Mouse (Mus musculus): ENCODE data around the gene Ptprk.

Gene Ptprk

DNA sequence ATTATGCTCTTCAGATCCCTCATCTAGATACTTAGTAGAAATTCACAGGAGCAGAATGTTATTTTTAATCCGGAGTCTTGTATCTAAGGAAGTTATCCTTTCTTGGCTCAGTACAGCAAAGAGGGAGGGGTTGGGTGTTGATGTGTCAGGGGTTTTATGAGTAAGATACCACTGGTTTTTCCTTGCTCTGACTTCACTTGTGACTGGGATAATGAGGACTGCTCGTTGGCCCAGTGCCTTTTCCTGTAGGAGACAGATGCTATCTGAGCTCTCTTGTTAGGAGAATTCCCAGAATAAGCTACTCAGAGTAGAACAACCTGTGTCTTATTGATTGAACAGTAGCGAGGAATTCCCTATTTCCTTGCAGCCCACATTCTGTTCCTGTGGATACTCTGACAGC lies 39.3 kb downstream of the Ptprk start:
- DNase-seq (ENCODE audit: low spot score) = no peak

DNA sequence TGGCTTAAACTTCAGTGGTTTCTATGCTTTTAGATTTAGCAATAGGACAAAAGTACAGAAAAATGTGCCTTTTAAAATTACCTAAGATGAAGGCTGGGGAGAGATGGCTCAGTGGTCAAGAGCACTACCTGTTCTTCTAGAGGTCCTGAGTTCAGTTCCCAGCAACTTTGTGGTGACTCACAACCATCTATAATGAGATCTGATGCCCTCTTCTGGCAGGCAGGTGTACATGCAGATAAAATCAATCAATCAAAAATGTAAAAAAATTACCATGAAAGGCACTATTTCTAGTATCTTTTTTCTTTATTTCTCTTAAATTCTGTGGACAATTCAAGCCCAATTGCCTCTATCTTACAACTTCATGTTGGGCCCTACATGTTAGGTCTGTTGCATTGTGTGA lies 42.4 kb downstream of the Ptprk start:
- no peak for DNase-seq (ENCODE audit: low spot score)

DNA sequence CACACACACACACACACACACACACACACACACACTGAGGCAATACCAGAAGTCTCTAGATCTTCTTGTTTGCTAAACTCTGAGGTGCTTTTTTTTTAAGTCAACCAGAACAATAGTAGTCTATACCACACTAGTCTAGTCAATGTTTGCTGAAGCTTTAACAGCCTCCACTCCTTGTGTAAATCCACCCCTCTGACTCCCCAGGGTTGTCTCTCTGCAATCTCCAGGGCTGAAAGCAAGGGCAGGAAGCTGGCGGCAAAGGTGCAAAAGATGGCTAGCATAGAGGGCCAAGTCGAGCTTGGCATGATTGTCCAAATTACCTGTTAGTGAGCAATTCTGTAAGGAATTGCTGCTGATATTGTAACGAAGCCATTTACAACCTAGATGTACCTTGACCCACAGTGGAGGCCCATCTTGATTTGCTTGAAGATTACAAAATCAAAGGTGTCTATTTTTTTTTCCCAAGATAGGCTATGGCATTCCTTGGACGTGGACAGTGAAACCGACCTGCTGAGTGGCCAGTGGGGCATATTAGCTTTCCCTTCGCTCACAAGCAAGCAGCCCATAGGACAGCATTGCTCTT lies 44.3 kb downstream of the Ptprk start:
- DNase-seq (ENCODE audit: low spot score) = no peak

DNA sequence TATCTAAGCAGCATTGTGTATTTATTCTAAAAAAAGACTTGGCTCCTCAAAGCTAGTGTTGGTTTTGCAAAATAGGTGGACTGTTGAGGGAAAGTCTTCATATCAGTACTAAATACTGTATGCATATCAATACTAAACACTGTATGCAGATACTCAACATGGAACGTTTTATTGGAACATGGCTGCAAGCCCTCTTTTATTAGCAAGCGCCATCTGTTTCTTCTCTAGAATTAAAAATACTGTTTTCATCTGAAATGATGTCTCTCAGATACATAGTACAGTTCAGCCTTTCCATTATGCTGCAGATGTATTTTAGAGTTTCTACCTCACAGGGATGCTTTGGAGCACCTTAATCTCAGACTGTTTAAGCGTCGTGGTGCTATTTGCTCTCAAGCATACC lies 49.3 kb downstream of the Ptprk start:
- DNase-seq (ENCODE audit: low spot score) = no peak

DNA sequence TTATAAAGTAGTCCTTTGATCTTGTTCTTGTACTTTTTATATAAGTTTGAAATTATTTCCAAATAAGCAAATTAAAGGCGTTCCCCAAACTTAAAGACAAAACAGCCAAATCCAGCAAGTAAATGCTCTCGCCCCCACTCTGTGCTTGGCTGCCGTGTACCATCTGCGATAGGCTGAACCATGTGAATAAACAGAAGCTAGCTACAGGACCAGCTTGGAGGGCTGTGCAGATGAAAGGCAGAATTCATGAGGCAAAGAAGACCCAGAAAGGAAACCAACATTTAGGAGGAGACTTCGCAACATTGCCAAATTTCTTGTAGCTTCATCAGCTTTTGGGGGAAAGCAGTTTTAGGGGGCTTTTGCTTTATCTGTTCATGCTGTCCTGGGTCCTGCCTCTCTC lies 53.4 kb downstream of the Ptprk start:
- DNase-seq (ENCODE audit: low spot score) = no peak

DNA sequence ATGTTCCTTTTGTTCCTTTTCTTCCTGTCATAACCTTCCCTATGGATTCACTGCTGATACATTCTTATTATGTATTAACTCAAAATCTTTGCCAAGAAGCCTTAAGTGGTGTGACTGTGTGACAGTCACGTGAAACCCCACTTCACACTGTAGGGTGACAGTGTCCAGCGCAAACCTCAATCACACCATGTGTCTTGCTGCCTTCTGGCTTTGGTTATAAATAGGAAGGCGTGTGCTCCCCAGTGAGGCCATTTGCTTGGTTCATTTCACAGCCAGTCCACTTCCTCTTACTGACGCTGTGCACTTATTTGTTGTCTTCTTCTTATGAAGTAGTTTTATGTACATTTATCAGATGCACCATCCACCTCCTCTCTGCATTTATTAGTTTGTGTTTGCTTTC lies 53.8 kb downstream of the Ptprk start:
- no peak for DNase-seq (ENCODE audit: low spot score)

DNA sequence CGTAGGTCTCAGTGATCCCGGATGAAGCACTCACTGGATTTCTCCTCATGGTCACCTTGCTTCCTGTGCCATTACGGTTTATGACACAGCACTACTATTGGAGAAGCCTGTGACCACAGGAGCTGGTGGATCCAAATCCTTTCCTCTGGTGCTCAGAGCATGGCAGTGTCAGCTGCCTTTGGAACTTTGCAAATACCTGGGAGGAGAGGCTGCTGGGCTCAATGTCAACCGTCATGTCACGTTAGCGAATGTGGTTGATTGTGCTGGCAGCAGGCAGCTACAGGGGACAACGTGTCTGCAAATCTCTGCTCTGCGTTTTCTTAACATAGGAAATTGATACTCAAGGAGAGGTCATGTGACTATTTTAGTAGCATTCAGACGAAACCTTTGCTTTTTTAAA lies 55.8 kb downstream of the Ptprk start:
- no peak for DNase-seq (ENCODE audit: low spot score)

DNA sequence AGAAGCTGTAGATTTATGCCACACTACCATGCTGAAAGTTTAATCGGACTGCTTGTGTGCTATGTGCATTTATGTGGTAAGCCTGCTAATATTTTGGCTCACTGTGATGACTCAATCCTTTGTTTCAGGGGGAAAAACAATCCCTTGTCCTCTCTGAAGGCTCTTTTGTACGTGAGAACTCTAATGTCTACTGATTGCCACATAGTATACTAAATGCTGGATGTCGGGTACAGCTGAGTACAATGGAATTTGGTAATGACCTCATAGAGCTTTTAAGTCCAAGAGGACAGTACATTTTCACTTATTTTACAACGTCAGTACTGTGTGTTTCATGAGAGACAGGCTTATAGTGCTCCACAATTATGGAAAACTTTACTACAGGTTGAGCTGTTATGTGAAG lies 59.1 kb downstream of the Ptprk start:
- DNase-seq (ENCODE audit: low spot score) = no peak

DNA sequence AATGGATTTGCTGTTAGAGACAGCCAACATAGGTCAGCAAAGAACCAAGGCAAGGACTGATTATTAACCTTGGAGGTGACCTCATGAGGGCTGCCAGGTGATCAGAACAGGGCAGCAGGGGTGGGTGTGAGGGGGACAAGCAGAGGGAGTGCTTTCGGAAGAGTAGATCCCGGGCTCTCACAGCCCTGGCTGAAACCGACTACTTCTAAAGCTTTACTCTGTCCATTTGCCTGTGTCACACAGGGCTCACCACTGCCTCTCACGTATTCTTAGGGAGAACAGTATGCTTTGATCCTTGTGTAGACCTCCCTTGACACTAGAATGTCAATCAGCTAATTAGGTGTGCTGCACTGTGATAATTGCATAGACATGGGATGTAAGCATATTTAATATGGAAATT lies 63.8 kb downstream of the Ptprk start:
- DNase-seq (ENCODE audit: low spot score) = no peak

DNA sequence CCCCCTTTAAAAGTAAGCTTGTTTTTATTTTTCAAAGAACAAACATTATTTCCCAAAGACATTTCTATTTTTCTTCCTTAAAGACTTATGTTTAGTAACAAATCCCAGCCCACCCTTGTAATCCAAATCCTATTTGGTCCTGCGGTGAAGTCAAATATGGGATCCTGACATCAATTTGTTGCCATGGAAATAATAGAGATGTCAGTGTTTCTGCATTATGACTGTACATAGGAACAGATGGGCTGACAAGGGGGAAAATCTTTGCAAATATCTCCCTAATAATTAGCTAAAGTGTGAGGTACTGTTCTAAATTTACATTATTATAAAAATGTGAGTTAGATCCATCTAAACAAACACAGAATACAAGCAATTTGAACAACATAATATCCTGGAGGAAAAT lies 69.8 kb downstream of the Ptprk start:
- no peak for DNase-seq (ENCODE audit: low spot score)

DNA sequence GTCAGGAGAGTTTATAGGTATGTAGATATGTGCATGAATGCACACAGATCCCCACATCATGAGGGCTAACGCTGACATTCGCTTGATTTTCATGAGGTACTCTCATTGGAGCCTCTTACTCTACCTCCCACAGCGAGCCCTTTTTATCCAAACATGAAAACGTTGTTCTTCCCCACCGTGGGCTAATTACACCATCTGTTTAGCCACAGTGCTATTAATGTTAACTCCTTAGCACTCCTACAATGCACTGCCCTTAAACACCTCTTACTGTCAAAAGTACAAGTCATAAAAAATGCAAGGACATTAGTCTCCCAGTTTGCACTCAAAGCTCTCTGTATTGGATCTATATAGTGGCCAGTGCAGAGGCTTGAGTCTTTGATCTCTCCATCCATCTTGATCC lies 70.7 kb downstream of the Ptprk start:
- no peak for DNase-seq (ENCODE audit: low spot score)

DNA sequence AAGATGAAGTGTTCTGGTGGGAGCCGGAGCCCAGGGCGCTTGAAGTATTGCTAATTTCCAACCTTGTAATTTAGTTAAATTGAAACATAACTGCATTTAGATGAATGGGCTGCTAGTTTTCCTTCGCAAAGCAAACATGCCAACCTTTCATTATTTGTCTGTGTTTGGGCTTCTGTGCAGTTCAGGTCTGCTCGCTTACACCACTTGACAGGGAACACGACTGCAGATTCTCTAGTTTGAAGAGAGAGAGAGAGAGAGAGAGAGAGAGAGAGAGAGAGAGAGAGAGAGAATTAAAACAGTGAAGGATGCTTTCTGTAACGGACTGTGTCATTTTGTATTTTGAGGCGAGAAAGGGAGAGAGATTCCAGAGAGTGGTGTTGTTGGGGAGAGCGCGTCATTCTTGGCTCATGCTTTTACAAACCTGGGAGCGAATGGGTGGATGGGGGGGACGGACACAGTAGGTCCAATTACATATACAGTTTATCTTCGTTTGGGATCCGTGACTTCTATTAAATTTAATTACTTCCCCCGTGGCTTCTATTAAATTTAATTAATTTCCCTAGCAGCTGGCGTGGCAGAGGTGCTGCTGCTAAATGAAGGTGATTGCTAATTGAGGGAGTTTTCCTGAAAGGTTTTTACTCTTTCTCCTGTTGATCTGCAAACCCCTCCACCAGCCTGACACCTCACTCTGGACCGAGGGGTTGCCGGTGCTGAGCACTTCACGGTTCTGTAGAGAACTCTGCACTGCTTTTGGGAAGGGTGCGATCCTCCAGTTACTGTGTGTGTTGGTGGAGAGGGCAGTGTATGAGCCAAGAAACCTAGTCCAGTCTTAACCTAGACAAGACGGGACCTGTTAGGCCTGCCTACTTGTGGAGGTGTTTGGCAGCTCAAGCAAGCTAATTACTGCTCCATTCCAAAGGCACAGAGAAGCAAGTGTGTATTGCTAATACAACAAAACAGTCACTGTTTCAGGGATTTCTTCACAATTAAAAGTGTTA lies 81.4 kb downstream of the Ptprk start:
- DNase-seq (ENCODE audit: low spot score) = no peak

DNA sequence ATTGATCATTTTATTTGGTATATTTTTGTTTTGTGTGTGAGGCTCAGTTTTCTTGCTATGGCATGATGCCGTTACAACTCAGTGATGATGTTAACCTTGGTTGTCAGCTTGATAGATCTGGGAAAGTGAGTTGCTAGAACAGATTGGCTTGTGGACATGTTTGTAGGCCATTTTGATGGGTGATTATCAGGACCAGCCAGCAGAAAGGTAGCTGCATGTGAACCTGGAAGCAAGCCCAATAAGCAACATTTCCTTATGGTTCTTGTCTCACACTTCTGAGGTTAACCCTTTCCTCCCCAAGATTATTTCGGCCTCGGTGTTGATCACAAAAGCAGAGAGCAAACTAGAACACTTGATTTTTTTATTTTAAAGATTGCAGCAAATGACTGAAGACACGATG lies 85.1 kb downstream of the Ptprk start:
- DNase-seq (ENCODE audit: low spot score) = no peak

DNA sequence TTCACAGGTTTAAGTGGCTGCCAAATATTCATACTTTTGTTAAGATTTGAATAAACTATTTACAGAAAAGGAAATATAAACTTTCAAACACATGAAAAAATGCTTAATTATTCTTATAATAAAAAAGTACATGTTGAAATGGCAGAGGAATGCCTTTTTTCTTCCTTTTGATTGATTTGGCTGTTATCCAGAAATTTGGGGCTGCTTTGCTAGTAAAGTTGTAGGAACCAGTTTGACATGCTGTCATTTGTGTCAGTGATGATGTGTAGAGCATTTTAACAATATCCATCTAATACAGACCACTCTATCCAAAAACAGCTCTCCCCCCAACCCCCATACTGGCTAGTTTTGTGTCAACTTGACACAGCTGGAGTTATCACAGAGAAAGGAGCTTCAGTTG lies 86.7 kb downstream of the Ptprk start:
- DNase-seq (ENCODE audit: low spot score) = no peak

DNA sequence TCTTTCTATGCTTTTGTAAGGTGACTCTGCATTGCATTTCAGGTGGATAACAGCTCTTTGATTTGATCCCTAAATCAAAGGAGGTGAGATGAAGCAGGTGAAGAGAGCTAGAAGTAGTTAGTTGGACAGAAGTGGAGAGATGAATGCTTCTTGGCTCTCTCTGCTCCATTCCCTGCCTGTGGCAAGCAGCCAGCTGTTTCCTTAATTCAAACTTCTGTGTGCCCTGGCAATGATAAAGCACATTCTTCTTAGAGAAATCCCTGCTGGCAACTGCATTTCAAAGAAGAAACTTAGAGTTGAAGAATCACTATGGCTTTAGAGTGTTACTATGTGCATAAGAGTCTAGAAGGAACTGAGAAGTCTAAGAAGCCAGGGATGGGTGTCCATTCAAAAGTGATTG lies 89.6 kb downstream of the Ptprk start:
- DNase-seq (ENCODE audit: low spot score) = no peak

DNA sequence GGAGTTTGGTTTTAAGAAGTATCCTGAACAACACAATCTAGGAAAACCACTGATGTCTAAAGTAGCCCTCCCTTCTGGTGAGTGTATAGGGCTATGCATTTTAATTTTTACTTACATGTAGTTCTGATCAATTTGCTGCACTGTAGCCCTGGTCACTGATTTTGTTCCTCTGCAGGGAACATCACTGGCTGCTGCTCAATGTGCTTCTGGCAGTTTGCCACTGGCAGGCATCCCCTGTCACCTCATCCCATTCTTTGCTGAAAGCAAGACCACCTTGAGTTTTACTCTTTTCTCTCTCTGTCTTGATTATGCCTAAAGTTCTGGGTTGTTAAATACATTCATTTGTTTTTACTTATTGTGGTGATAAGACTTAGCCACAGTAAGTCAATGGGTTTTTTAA lies 90.1 kb downstream of the Ptprk start:
- DNase-seq (ENCODE audit: low spot score) = no peak

DNA sequence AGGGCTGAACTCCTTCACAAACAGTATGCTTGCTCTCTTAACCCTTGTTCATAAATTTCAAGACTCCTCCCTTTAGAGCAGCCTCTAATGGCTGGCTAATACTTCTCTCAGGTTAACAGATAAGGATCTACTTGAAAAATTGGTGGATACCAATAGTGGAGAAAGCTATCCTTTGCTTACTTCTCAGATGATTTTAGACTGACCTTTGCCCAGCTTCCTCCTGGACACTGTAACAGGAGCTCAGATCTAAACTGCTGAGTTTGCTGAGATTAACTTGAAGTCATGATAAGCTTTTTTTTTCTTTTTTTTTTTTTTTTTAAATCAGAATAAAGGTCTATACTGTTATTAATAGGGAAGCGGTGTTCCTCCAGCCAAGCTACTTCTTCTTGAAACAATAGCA lies 92.0 kb downstream of the Ptprk start:
- DNase-seq (ENCODE audit: low spot score) = no peak

DNA sequence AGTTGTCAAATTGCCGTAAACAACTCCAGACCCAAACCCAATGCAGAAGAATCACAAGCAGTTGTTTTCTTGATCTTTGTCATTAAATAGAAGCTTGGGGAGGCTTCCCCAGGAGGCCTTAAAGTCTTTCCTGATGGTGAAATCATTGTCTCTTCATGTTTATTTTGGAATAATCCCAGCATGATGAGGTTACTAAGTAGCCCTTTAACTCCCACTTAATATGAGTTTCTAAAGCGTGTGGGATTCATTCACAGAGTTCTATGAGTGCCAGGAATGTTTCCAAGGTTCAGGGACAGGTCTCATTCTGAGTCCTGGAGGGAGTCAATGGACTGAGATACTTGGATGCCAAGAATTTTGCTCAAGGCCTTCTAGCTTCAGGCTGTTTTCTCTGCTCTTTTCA lies 92.5 kb downstream of the Ptprk start:
- DNase-seq (ENCODE audit: low spot score) = no peak

DNA sequence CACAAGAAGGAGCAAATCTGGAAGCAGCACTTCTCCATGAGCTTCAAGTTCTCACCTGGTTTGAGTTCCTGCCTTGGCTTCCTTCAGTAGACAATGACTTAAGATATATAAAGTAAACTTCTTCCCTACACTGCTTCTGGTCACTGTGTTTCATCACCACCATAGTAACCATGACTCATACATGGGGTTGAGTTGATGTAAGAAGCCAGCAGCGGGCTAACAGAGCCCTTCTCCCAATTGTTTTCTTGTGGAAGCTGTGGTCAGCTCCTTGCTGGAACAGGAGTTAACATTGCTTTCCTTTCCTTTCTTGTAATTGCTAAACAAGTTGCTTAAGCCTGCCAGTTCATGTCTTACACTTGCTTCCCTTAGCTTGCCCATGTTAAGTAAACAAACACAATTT lies 96.6 kb downstream of the Ptprk start:
- no peak for DNase-seq (ENCODE audit: low spot score)

DNA sequence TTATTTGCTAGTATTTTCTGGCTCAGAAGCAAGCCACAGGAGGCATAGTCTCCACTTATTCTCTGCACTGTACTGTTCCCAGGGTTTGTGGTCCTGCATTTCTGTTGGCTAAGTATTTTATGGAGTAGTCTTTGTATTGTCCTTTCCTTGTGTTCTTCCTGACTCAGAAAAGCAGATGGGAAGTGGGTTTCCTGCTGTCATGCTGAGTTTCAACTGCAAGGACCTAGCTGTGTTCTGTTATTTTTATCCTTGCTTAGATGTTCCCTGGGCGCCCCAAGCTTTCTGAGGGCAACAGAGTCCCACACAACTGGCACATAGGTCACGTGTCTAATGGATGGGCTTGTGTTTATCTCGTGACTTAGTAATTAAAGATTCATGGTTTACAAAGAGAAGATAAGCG lies 104.3 kb downstream of the Ptprk start:
- DNase-seq (ENCODE audit: low spot score) = no peak

DNA sequence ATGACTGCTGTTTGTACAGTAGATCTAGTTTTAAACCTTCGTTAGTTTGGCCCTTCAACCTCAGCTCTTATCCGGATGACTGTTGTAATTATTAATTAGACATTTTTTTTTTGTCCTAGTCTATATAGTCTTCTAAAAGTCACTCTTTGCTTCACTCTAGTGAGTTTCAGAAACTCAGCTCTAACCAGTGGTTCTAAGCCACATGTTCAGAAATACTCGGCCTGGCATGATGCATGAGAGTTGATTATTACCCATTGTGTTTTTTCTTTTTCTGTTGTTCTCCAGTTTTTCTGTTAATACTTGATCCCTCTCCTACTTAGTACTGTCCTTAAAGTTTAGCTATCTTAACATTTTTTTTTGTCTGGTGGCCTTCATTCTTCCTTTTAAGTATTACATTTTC lies 107.5 kb downstream of the Ptprk start:
- DNase-seq (ENCODE audit: low spot score) = no peak

DNA sequence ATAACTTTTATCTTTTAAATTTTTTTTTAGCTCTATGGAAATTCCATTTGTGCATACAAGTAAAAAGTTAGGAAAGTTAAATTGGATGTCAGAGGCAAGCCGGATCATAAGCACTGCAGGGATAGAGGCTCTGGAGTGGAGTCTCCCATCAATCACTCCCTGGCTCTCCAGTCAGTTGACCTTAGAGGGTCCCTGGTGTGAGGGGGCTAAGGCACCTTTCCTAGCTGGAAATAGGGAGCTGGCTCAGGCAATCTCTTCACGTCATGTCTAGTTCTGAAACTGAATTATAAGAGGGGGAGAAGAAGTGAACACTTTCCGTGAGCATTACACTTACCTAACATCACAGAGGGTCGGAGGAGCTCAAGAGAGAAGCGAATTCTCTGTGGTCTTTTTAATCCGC lies 110.1 kb downstream of the Ptprk start:
- no peak for DNase-seq (ENCODE audit: low spot score)

DNA sequence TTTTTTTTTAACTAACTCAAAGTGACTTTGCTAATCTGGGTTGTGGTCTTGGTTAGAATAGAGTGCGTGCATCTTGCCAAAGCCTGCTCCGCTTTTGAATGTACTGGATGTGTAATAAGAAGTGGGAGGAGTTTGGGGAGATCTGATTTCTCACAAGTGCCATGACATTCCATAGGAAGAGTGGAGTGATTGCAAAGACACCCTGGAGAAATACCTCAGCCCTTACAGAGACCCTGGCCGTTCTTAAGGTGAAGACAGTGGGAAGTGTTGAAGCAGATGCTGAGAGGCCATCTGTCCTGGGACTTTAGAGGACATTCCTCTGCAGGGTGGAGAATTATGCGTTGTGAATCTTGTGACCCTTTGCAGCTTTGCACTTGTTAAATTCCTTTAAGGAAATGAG lies 110.7 kb downstream of the Ptprk start:
- DNase-seq (ENCODE audit: low spot score) = no peak
